Mouse (Mus musculus): ENCODE measurements around the gene Krtap19-4. TPM values are rescaled to one million over a fixed set of nuclear protein-coding genes. Genes with fewer than 3 reads are reported as not detected.

The Krtap19-4 gene
- polyA plus RNA-seq (2015; fragmentation: Nextera tagmentation; extraction: Ambion mirVana): not detected in 2 replicates

GRCm38 (mm10) chr16:88884989-88885388 lies at the start of gene Krtap19-4:
TSS of gene Krtap19-4 (minus strand) at chr16:88885089.
- Histone ChIP-seq H3K27ac (no peak within 1 kb of the TSS), H3K4me3 (no peak within 1 kb of the TSS), H3K9ac (no peak within 1 kb of the TSS), H3K27me3 (no peaks in the 10 kb centered on the region), H3K9me3 (no peaks in the 10 kb centered on the region), H3K4me1 (no peaks in the 10 kb centered on the region), H3K36me3 (no peaks in the 10 kb centered on the region), H3K4me2 (no peak within 1 kb of the TSS)
- no peak for ATAC-seq (ENCODE audit: insufficient number of reproducible peaks, low FRiP score, low TSS enrichment, low read depth)
- 86% methylated on average over 5 of the region's 5 CpGs for WGBS

GRCm38 (mm10) chr16:88932165-88932564 lies 47.3 kb upstream of the Krtap19-4 start, which contains the start of gene Krtap19-9b:
TSS of gene Krtap19-9b (minus strand) at chr16:88932265.
- Histone ChIP-seq H3K4me1 (no peaks in the 10 kb centered on the region), H3K27me3 (no peaks in the 10 kb centered on the region), H3K27ac (no peak within 1 kb of the TSS), H3K36me3 (no peaks in the 10 kb centered on the region), H3K9me3 (no peaks in the 10 kb centered on the region), H3K4me2 (no peak within 1 kb of the TSS), H3K9ac (no peak within 1 kb of the TSS), H3K4me3 (no peak within 1 kb of the TSS)
- WGBS: 78% methylated on average over 3 of the region's 3 CpGs
- no peak for ATAC-seq (ENCODE audit: insufficient number of reproducible peaks, low FRiP score, low TSS enrichment, low read depth)

GRCm38 (mm10) chr16:88896357-88896756 lies 11.5 kb upstream of the Krtap19-4 start, which contains the start of gene Krtap19-5:
TSS of gene Krtap19-5 (minus strand) at chr16:88896457.
- 93% methylated on average over 6 of the region's 6 CpGs for WGBS
- Histone ChIP-seq H3K27ac (no peak within 1 kb of the TSS), H3K4me3 (no peak within 1 kb of the TSS), H3K4me2 (no peak within 1 kb of the TSS), H3K27me3 (no peaks in the 10 kb centered on the region), H3K9ac (no peak within 1 kb of the TSS), H3K4me1 (no peaks in the 10 kb centered on the region), H3K9me3 (no peaks in the 10 kb centered on the region), H3K36me3 (no peaks in the 10 kb centered on the region)
- ATAC-seq (ENCODE audit: insufficient number of reproducible peaks, low FRiP score, low TSS enrichment, low read depth): no peak

GRCm38 (mm10) chr16:88886870-88887269 lies 2.0 kb upstream of the Krtap19-4 start:
- ATAC-seq (ENCODE audit: insufficient number of reproducible peaks, low FRiP score, low TSS enrichment, low read depth): no peak
- Histone ChIP-seq H3K27ac (no peak overlapping the region), H3K4me3 (no peak overlapping the region), H3K36me3 (no peaks in the 10 kb centered on the region), H3K9me3 (no peaks in the 10 kb centered on the region), H3K4me1 (no peaks in the 10 kb centered on the region), H3K4me2 (no peak overlapping the region), H3K27me3 (no peaks in the 10 kb centered on the region), H3K9ac (no peak overlapping the region)
- 83% methylated on average over 6 of the region's 6 CpGs for WGBS

GRCm38 (mm10) chr16:88877938-88878337 lies 7.0 kb downstream of the Krtap19-4 start, which contains the start of gene Krtap19-3:
TSS of gene Krtap19-3 (minus strand) at chr16:88878038.
- H3K9me3 ChIP-seq: no peaks in the 10 kb centered on the region
- H3K27me3 ChIP-seq: no peaks in the 10 kb centered on the region
- 85% methylated on average over 2 of the region's 2 CpGs for WGBS
- no peak for ATAC-seq (ENCODE audit: insufficient number of reproducible peaks, low FRiP score, low TSS enrichment, low read depth)
- no peaks in the 10 kb centered on the region for H3K4me1 ChIP-seq
- no peaks in the 10 kb centered on the region for H3K36me3 ChIP-seq
- H3K9ac ChIP-seq: no peak within 1 kb of the TSS
- H3K27ac ChIP-seq: no peak within 1 kb of the TSS
- H3K4me3 ChIP-seq: no peak within 1 kb of the TSS
- no peak within 1 kb of the TSS for H3K4me2 ChIP-seq

GRCm38 (mm10) chr16:88874169-88874568 lies 10.7 kb downstream of the Krtap19-4 start, which contains the start of gene Krtap19-2:
TSS of gene Krtap19-2 (minus strand) at chr16:88874269.
- no peaks in the 10 kb centered on the region for H3K36me3 ChIP-seq
- H3K27me3 ChIP-seq: no peaks in the 10 kb centered on the region
- no peak within 1 kb of the TSS for H3K9ac ChIP-seq
- no peaks in the 10 kb centered on the region for H3K9me3 ChIP-seq
- no peaks in the 10 kb centered on the region for H3K4me1 ChIP-seq
- no peak within 1 kb of the TSS for H3K4me3 ChIP-seq
- no peak within 1 kb of the TSS for H3K4me2 ChIP-seq
- 86% methylated on average over 3 of the region's 3 CpGs for WGBS
- ATAC-seq (ENCODE audit: insufficient number of reproducible peaks, low FRiP score, low TSS enrichment, low read depth): no peak
- no peak within 1 kb of the TSS for H3K27ac ChIP-seq

GRCm38 (mm10) chr16:88869311-88869710 lies 15.6 kb downstream of the Krtap19-4 start, which contains the start of gene Krtap19-1:
TSS of gene Krtap19-1 (minus strand) at chr16:88869411.
- Histone ChIP-seq H3K9ac (no peak within 1 kb of the TSS), H3K4me2 (no peak within 1 kb of the TSS), H3K27ac (no peak within 1 kb of the TSS), H3K36me3 (no peaks in the 10 kb centered on the region), H3K9me3 (no peaks in the 10 kb centered on the region), H3K4me3 (no peak within 1 kb of the TSS), H3K27me3 (no peaks in the 10 kb centered on the region), H3K4me1 (no peaks in the 10 kb centered on the region)
- ATAC-seq (ENCODE audit: insufficient number of reproducible peaks, low FRiP score, low TSS enrichment, low read depth): no peak
- WGBS: 82% methylated on average over 6 of the region's 6 CpGs

- Histone ChIP-seq H3K4me2 (no peak overlapping the region), H3K4me3 (no peak overlapping the region), H3K9me3 (no peaks in the 10 kb centered on the region)
Measured at GRCm38 (mm10) chr16:88864887-88865407, 19.9 kb downstream of the Krtap19-4 start.

GRCm38 (mm10) chr16:88851450-88851849 lies 33.4 kb downstream of the Krtap19-4 start:
- H3K36me3 ChIP-seq: no peaks in the 10 kb centered on the region

More at GRCm38 (mm10) chr16:88864887-88865407, 19.9 kb downstream of the Krtap19-4 start:
- 67% methylated on average over 4 of the region's 4 CpGs for WGBS
- H3K27ac ChIP-seq: no peak overlapping the region
- no peak overlapping the region for H3K9ac ChIP-seq
- H3K4me1 ChIP-seq: no peaks in the 10 kb centered on the region
- ATAC-seq (ENCODE audit: insufficient number of reproducible peaks, low FRiP score, low TSS enrichment, low read depth): no peak
- H3K36me3 ChIP-seq: no peaks in the 10 kb centered on the region
- no peaks in the 10 kb centered on the region for H3K27me3 ChIP-seq

GRCm38 (mm10) chr16:88848558-88848957 lies 36.3 kb downstream of the Krtap19-4 start:
- Histone ChIP-seq H3K9me3 (no peaks in the 10 kb centered on the region), H3K36me3 (no peaks in the 10 kb centered on the region), H3K27ac (no peak overlapping the region), H3K4me3 (no peak overlapping the region), H3K4me1 (no peaks in the 10 kb centered on the region), H3K4me2 (no peak overlapping the region), H3K9ac (no peak overlapping the region), H3K27me3 (no peaks in the 10 kb centered on the region)
- ATAC-seq (ENCODE audit: insufficient number of reproducible peaks, low FRiP score, low TSS enrichment, low read depth): no peak
- WGBS: 86% methylated on average over 4 of the region's 4 CpGs

More at GRCm38 (mm10) chr16:88851450-88851849, 33.4 kb downstream of the Krtap19-4 start:
- no peaks in the 10 kb centered on the region for H3K4me1 ChIP-seq
- no peak overlapping the region for H3K27ac ChIP-seq
- no peak overlapping the region for H3K4me3 ChIP-seq
- no peak overlapping the region for H3K4me2 ChIP-seq
- H3K9me3 ChIP-seq: no peaks in the 10 kb centered on the region
- H3K9ac ChIP-seq: no peak overlapping the region
- 13% methylated on average over 5 of the region's 5 CpGs for WGBS
- ATAC-seq (ENCODE audit: insufficient number of reproducible peaks, low FRiP score, low TSS enrichment, low read depth): no peak
- no peaks in the 10 kb centered on the region for H3K27me3 ChIP-seq

- ATAC-seq (ENCODE audit: insufficient number of reproducible peaks, low FRiP score, low TSS enrichment, low read depth): no peak
- Histone ChIP-seq H3K4me1 (no peaks in the 10 kb centered on the region), H3K9me3 (no peaks in the 10 kb centered on the region), H3K4me3 (no peak overlapping the region), H3K27me3 (no peaks in the 10 kb centered on the region), H3K4me2 (no peak overlapping the region), H3K9ac (no peak overlapping the region), H3K27ac (no peak overlapping the region), H3K36me3 (no peaks in the 10 kb centered on the region)
- 85% methylated on average over 1 of the region's 1 CpGs for WGBS
Measured at GRCm38 (mm10) chr16:88847363-88847762, 37.5 kb downstream of the Krtap19-4 start.
